Mouse (Mus musculus): ENCODE results near the gene Exoc3l2. TPM values are rescaled to one million over a fixed set of nuclear protein-coding genes. Genes with fewer than 3 reads are reported as not detected.
A peak's percentile ranks its signal among the peaks of the same experiment; 100 is the strongest.
"Not testable (repeated sequence)": the region's sequence is repeated elsewhere in the genome, so short reads cannot be mapped to it uniquely, and the experiment has no call there.

Gene Exoc3l2
- polyA plus RNA-seq, 1 experiment from 2014 or later, result 1.5 TPM

DNA sequence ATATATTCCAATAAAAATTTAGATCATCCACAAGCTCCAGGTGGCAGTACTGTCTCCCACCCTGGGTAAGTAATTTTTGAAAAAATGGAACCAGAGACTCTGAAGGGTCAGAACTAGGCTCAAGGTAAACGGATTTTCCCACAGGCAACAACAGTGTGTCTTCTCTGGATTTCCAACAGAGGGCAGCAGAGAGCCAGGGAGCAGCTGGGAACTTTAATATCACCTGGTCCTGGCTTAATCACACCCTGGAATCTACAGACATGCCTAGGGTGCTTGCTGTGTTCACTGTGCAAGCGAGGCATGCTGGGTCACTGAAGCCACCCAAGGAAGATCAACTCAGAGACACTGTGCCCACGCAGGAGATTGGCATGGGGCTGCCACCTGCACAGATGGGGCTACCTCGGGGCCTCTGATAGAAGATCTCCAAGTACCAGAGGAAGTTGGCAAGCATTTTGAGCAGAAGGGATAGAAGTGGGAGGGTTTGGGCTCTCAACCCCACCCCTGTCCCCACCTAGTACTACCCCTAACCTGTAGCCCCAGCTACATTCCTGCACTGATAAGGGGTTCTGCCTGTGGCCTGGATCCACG, 40.4 kb downstream of the Exoc3l2 start:
- H3K9ac ChIP-seq (ENCODE audit: low read depth, low read length), result no peak overlapping the region
- no peak overlapping the region for H3K27ac ChIP-seq (ENCODE audit: low read depth, low read length)
- peaks cover 13% of the 10 kb centered on the region; the same call in 1 of the 2 replicates for H3K4me1 ChIP-seq (ENCODE audit: control insufficient read depth, insufficient read depth, low read depth, low read length)
- H3K27me3 ChIP-seq (replicated peaks; ENCODE audit: control insufficient read depth, insufficient read depth, low read length), result no peaks in the 10 kb centered on the region
- H3K4me3 ChIP-seq (ENCODE audit: low read length), result no peak overlapping the region
- no peak for ATAC-seq
- H3K9me3 ChIP-seq (ENCODE audit: control insufficient read depth, low read length), result no peaks in the 10 kb centered on the region
- H3K4me2 ChIP-seq (ENCODE audit: low read length), result no peak overlapping the region
- no peaks in the 10 kb centered on the region for H3K36me3 ChIP-seq (ENCODE audit: control insufficient read depth, insufficient read depth, low read length)
- 34% methylated on average over 5 of the region's 5 CpGs for WGBS

DNA sequence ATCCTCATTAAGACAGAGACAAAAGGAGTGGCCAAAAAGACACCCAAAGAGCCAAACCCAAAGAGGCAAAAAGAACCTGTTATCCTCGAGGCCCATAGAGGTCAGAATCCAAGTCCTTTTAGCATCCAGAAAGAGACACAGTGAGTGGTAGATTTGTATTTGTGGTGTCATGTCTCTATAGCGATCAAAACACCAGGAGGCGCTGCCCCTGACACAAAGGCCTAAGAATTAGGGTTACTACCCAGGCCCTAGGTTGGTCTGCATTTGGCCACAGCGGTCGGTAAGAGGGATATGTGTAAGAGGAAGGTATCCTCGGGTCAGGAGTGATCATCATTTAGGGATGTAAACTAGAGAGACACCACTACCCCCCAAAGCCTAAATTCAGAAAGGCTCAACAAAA, 43.2 kb downstream of the Exoc3l2 start:
- Histone ChIP-seq H3K4me2 (ENCODE audit: low read length) (peak overlapping the region; percentile 94), H3K36me3 (ENCODE audit: control insufficient read depth, insufficient read depth, low read length) (no peaks in the 10 kb centered on the region), H3K4me1 (ENCODE audit: control insufficient read depth, insufficient read depth, low read depth, low read length) (peaks cover 19% of the 10 kb centered on the region; the same call in 1 of the 2 replicates), H3K9ac (ENCODE audit: low read depth, low read length) (peak overlapping the region; percentile 88; the same call in 1 of the 2 replicates), H3K4me3 (ENCODE audit: low read length) (peak overlapping the region; percentile 90), H3K27ac (ENCODE audit: low read depth, low read length) (no peak overlapping the region), H3K9me3 (ENCODE audit: control insufficient read depth, low read length) (no peaks in the 10 kb centered on the region), H3K27me3 (replicated peaks; ENCODE audit: control insufficient read depth, insufficient read depth, low read length) (no peaks in the 10 kb centered on the region)
- WGBS, result 24% methylated on average over 6 of the region's 6 CpGs
- ATAC-seq, result no peak

DNA sequence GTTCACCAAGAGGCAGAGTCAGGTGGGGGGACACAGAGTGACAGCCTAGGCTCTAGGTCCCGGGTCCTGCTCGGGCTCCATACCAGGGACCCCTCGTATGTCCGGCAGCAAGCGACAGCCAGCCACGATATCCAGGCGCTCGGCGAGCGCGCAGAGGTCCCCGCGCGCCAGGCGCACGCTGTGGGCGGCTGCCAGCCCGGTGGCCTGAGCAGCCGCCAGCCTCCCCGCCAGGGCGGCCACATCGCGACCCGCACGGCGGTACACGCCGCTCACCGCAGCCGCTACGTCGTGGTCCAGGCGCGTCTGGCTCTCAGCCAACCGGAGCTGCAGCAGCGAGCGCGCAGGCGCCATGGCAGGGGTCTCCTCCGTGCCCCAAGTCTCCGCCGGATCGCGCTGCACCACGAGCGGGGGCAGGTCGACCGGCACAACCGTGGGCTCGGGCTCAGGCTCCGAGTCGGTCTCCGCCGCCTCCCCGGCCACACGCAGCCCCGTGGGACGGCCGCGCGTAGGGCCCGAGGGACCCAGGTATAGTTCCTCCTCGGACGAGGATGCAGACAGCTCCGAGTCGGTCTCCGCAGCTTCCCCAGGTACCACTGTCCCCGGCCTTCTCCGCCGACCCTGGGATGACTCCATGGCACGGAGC, 44.0 kb downstream of the Exoc3l2 start:
- 1% methylated on average over 39 of the region's 71 CpGs for WGBS
- peak overlapping the region; percentile 88 for H3K9ac ChIP-seq (ENCODE audit: low read depth, low read length)
- H3K4me3 ChIP-seq (ENCODE audit: low read length), result peak overlapping the region; percentile 90
- no peaks in the 10 kb centered on the region for H3K36me3 ChIP-seq (ENCODE audit: control insufficient read depth, insufficient read depth, low read length)
- H3K27ac ChIP-seq (ENCODE audit: low read depth, low read length), result peak overlapping the region; percentile 85
- no peaks in the 10 kb centered on the region for H3K9me3 ChIP-seq (ENCODE audit: control insufficient read depth, low read length)
- no peaks in the 10 kb centered on the region for H3K27me3 ChIP-seq (replicated peaks; ENCODE audit: control insufficient read depth, insufficient read depth, low read length)
- ATAC-seq, result peak; percentile 32
- peaks cover 19% of the 10 kb centered on the region; the same call in 1 of the 2 replicates for H3K4me1 ChIP-seq (ENCODE audit: control insufficient read depth, insufficient read depth, low read depth, low read length)
- H3K4me2 ChIP-seq (ENCODE audit: low read length), result peak overlapping the region; percentile 94

DNA sequence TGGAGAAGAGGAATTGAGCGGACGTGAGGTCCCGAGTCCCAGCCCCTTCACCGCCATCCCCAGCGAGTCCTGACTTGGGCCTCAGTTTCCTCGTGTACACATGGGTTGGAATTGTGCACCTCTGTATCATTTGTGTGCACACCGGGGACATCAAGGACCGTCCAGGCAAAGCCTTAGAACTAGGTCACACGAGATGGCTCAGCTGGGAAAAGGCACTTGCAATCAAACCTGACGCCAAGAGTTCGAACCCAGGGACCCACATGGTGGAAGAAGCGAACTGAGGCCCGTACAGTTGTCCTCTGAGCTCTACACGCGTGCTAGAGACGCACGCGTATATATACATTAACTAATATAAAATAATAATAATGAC, 44.5 kb downstream of the Exoc3l2 start:
- H3K4me3 ChIP-seq (ENCODE audit: low read length), result peak overlapping the region; percentile 90
- WGBS, result 7% methylated on average over 18 of the region's 18 CpGs
- peaks cover 19% of the 10 kb centered on the region; the same call in 1 of the 2 replicates for H3K4me1 ChIP-seq (ENCODE audit: control insufficient read depth, insufficient read depth, low read depth, low read length)
- ATAC-seq, result no peak
- H3K9ac ChIP-seq (ENCODE audit: low read depth, low read length), result peak overlapping the region; percentile 88
- no peaks in the 10 kb centered on the region for H3K36me3 ChIP-seq (ENCODE audit: control insufficient read depth, insufficient read depth, low read length)
- peak overlapping the region; percentile 94 for H3K4me2 ChIP-seq (ENCODE audit: low read length)
- no peaks in the 10 kb centered on the region for H3K27me3 ChIP-seq (replicated peaks; ENCODE audit: control insufficient read depth, insufficient read depth, low read length)
- peak overlapping the region; percentile 85 for H3K27ac ChIP-seq (ENCODE audit: low read depth, low read length)
- no peaks in the 10 kb centered on the region for H3K9me3 ChIP-seq (ENCODE audit: control insufficient read depth, low read length)

DNA sequence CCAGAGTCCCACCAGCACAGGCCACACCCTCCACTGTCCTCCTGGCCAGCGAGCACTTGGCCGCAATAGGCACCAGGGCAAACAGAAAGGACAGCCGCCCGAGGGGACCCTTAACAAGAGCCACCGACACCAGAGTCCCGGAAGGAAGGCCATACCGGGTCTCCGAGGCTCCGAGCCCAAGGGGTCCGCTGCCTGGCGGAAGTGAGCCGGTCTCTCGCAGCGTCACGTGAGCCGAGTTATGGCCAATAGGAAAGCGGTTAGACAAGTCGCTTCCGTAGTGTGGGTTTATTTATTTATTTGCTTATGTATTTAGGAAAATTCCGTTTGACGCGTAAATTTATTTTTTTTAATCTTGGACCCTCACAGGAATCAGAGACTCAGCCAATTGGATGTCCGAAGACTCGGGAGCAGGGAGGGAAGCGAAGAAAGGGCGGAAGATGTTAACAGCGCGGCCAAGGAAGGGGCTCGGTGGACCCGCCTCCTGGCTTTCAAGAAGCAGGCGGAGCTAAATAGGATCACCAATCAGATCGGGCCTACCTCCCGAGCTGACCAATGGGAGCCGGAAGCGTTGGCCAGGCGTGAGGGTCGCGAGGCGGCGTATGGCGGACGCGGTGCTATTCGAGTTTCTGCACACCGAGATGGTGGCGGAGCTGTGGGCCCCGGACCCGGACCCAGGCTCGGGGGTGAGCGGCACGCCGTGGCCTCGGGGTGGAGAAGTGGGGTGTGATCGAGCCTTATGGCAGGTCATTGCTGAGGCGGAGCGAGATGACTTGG, 45.2 kb downstream of the Exoc3l2 start, which contains the start of the genes Bloc1s3 and Trappc6a:
Bloc1s3 (minus strand) TSS at position 218 of the 774 bp plus-strand sequence.
Trappc6a (plus strand) TSS at position 246 of the 774 bp plus-strand sequence.
- Histone ChIP-seq H3K36me3 (ENCODE audit: control insufficient read depth, insufficient read depth, low read length) (no peaks in the 10 kb centered on the region), H3K4me3 (ENCODE audit: low read length) (peak within 1 kb of the TSS; percentile 90), H3K4me2 (ENCODE audit: low read length) (peak within 1 kb of the TSS; percentile 94), H3K27ac (ENCODE audit: low read depth, low read length) (peak within 1 kb of the TSS; percentile 85), H3K9ac (ENCODE audit: low read depth, low read length) (peak within 1 kb of the TSS; percentile 88), H3K9me3 (ENCODE audit: control insufficient read depth, low read length) (no peaks in the 10 kb centered on the region), H3K4me1 (ENCODE audit: control insufficient read depth, insufficient read depth, low read depth, low read length) (peaks cover 19% of the 10 kb centered on the region; the same call in 1 of the 2 replicates), H3K27me3 (replicated peaks; ENCODE audit: control insufficient read depth, insufficient read depth, low read length) (no peaks in the 10 kb centered on the region)
- under 1% methylated on average over 53 of the region's 56 CpGs for WGBS
- ATAC-seq, result peak; percentile 97

DNA sequence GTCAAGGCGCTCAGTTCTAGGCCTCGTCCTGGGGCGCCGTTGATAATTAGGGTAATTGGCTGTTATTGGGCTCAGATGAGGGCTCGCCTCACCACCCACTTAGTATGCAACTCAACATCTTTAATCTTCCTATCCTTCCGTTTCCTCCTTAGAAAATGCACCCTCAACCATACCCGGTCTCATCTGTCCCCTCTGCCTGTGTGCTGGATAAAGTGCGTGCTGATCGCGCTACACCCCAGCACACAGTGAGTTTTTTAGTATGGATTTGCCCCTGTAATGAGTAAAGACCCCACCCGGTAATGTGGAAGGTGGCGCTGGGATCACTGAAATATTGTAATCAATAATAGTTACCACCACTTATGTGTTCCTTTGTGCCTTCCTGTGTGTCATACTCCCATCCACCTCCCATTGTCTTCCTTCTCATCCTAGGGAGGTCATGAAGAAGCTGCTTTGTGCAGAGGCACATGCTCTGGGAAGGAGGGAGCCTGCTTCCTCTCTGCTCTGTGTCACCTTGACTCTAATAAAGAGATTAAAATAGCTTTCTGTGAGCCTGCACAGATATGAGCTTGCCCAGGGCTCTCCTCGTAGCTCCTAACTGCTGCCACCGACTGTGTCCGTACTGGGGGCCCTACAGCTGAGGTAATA, 45.9 kb downstream of the Exoc3l2 start:
- Histone ChIP-seq H3K36me3 (ENCODE audit: control insufficient read depth, insufficient read depth, low read length) (no peaks in the 10 kb centered on the region), H3K4me1 (ENCODE audit: control insufficient read depth, insufficient read depth, low read depth, low read length) (peaks cover 19% of the 10 kb centered on the region; the same call in 1 of the 2 replicates), H3K4me3 (ENCODE audit: low read length) (peak overlapping the region; percentile 90), H3K27me3 (replicated peaks; ENCODE audit: control insufficient read depth, insufficient read depth, low read length) (no peaks in the 10 kb centered on the region), H3K27ac (ENCODE audit: low read depth, low read length) (peak overlapping the region; percentile 85), H3K9ac (ENCODE audit: low read depth, low read length) (peak overlapping the region; percentile 88), H3K9me3 (ENCODE audit: control insufficient read depth, low read length) (no peaks in the 10 kb centered on the region), H3K4me2 (ENCODE audit: low read length) (peak overlapping the region; percentile 82)
- 5% methylated on average over 15 of the region's 15 CpGs for WGBS
- ATAC-seq, result peak; percentile 3; the same call in 1 of the 2 replicates

DNA sequence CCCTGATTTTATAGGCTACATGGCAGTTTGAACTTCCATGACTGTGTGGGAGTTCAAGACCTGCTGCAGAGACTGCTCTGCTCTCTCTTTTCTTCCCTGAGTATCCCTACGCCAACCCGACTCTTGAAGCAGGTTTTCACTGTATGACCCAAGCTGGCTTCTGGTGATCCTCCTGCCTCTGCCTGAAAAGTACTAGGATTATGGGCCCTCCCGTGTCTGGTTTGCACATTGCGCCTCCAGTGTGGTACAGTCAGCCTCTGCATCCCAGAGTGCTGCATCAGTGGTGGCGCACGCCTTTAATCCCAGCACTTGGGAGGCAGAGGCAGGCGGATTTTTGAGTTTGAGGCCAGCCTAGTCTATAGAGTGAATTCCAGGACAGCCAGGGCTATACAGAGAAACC, 46.7 kb downstream of the Exoc3l2 start:
- no peak overlapping the region for H3K9ac ChIP-seq (ENCODE audit: low read depth, low read length)
- H3K36me3 ChIP-seq (ENCODE audit: control insufficient read depth, insufficient read depth, low read length), result no peaks in the 10 kb centered on the region
- H3K4me2 ChIP-seq (ENCODE audit: low read length), result peak overlapping the region; percentile 82
- H3K4me3 ChIP-seq (ENCODE audit: low read length), result no peak overlapping the region; the same call in 1 of the 2 replicates
- no peaks in the 10 kb centered on the region for H3K9me3 ChIP-seq (ENCODE audit: control insufficient read depth, low read length)
- no peak for ATAC-seq
- no peaks in the 10 kb centered on the region for H3K27me3 ChIP-seq (replicated peaks; ENCODE audit: control insufficient read depth, insufficient read depth, low read length)
- no peak overlapping the region for H3K27ac ChIP-seq (ENCODE audit: low read depth, low read length)
- WGBS, result 95% methylated on average over 7 of the region's 7 CpGs
- peaks cover 19% of the 10 kb centered on the region; the same call in 1 of the 2 replicates for H3K4me1 ChIP-seq (ENCODE audit: control insufficient read depth, insufficient read depth, low read depth, low read length)

DNA sequence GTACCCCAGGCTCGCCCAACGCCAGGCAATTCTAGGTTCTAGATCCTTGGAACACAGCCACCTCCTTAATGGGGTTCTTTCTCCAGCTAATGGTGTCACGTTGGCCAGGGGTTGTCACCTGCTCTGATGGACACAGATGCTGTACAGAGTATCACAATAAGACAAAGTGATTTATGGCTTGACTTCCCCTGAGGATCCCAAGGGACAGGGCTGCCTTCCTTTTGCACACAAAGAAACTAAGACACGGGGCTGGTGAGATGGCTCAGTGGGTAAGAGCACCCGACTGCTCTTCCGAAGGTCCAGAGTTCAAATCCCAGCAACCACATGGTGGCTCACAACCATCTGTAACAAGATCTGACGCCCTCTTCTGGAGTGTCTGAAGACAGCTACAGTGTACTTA, 48.8 kb downstream of the Exoc3l2 start:
- WGBS, result 81% methylated on average over 6 of the region's 7 CpGs
- H3K9me3 ChIP-seq (ENCODE audit: control insufficient read depth, low read length); H3K4me2 ChIP-seq (ENCODE audit: low read length); H3K4me3 ChIP-seq (ENCODE audit: low read length); H3K27me3 ChIP-seq (replicated peaks; ENCODE audit: control insufficient read depth, insufficient read depth, low read length); H3K27ac ChIP-seq (ENCODE audit: low read depth, low read length); ATAC-seq; H3K9ac ChIP-seq (ENCODE audit: low read depth, low read length); H3K36me3 ChIP-seq (ENCODE audit: control insufficient read depth, insufficient read depth, low read length): not testable (repeated sequence)
- peaks cover 14% of the 10 kb centered on the region; the same call in 1 of the 2 replicates for H3K4me1 ChIP-seq (ENCODE audit: control insufficient read depth, insufficient read depth, low read depth, low read length)
